Mouse (Mus musculus): ENCODE results near the gene Tnni3.
A peak's percentile ranks its signal among the peaks of the same experiment; 100 is the strongest.
"Not testable (repeated sequence)": the region's sequence is repeated elsewhere in the genome, so short reads cannot be mapped to it uniquely, and the experiment has no call there.

Tnni3 gene

DNA sequence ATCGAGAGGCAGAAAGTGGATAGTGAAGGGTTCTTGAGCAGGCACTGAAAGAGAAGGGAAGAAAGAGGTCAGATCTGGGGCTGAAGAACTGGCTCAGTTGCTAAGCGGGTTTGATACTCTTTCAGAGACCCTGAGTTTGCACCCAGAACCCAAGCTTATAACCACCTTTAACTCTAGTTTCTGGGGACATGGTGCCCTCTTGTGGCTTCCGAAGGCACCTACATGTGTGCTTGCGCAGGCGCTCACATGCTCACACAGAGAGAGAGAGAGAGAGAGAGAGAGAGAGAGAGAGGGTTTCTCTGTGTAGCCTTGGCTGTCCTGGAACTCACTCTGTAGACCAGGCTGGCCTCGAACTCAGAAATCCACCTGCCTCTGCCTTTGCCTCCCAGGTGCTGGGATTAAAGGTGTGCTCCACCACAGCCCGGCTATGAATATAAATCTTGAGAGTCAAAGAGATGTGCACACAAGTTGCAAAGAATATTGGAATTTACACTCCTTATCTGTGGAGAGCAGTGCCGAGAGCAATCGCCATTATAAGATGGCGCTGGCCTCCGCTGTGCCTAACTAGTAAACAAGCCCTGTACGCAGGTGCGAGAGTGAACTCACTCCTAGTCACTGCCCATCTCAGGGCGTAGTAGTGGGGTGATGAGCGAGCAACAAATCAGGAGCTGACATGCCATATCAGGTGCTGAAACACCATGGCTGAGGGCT lies at the start of gene Tnni3:
Gene Tnni3, minus strand, starts transcription at position 18 of the 711 bp plus-strand sequence.
- peak; percentile 52 for DNase-seq (ENCODE audit: low spot score)

DNA sequence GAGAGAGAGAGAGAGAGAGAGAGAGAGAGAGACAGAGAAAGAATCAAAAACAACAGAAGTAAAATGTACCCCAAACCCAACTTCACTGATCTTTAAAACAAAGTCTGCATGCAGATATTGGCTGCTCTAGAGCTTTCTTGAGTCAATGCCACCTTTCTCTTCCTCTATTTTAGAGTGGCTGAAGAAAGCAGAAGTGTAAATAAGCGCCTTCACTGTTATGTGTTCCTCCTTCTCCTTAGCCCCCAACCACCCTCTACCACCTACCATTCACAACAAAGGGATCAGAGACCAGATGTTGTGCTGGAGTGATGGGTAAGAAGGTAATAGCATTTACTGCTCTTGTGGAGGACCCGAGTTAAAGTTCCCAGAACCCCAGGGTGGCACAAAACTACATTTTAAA lies 48.3 kb upstream of the Tnni3 start:
- DNase-seq (ENCODE audit: low spot score) = not testable (repeated sequence)

DNA sequence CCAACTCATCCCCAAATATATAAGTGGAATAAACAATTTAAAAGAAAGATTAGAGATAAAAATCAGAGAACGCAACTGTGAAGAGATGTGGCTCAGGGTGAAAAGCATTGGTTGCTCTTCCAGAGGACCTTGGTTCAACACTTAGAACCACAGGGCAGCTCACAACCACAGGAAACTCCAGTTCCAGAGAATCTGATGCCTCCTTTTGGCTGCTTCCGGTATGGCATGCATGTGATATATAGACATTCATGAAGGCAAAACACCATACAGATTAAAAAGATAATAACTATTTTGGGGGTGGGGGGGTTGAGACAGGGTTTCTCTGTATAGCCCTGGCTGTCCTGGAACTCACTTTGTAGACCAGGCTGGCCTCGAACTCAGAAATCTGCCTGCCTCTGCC lies 38.6 kb upstream of the Tnni3 start:
- DNase-seq (ENCODE audit: low spot score) = no peak

DNA sequence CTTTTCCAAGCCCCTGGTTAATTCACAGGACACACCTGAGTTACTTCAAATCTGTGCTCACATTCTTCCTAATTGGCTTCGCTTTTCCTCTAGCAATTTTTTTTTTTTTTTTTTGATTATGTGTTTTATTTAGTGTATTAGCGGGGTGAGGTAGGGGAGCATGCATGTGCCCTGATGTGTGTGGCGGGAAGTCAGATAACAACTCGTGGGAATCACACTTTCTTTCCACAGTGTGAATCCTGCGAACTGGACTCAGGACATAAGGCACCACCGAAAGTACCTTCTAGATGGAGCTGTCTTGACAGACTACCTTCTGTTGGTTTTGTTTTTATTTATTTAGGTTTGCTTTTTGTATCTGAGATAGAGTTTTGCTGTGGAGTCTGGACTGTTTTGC lies 33.1 kb upstream of the Tnni3 start:
- DNase-seq (ENCODE audit: low spot score) = no peak

DNA sequence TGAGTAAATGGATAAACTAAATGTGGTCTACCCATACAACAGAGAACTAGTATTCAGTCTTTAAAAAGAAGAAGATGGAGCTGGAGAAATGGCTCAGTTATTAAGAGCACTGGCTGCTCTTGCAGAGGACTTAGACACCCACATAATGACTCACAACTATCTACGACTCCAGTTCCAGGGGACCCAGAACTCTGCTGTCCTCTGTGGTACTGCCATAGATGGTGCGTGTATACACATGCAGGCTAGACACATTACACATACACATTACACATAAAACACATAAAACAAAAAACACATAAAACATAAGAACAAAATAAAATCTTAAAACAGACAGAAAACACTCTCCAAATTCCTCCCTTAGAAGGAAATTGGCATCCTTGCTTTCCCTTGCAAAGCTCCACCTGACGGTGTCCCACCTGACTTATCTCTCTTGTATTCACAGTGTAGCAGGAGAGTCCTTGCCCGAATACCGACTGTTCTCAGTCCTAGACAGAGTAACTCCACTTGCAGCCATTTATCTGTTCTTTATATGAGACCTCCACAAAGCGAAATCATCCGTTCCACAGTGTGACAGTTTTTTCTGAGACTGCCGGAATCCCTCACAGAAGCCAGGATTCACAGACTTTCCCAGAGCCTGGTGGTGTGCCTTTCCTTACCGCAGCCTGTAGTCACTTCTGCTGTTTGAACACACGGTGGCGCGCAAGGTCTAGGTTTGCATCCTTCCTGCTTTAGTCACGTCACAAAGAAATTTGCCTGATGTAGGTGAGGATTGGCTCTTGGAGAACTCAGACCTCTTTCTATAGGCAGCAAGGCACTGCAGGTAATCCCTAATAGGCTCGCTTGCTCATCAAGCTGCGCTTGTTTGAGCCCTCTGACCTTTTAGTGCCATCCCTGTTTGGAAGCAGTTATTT lies 32.5 kb upstream of the Tnni3 start:
- DNase-seq (ENCODE audit: low spot score) = peak; percentile 74

DNA sequence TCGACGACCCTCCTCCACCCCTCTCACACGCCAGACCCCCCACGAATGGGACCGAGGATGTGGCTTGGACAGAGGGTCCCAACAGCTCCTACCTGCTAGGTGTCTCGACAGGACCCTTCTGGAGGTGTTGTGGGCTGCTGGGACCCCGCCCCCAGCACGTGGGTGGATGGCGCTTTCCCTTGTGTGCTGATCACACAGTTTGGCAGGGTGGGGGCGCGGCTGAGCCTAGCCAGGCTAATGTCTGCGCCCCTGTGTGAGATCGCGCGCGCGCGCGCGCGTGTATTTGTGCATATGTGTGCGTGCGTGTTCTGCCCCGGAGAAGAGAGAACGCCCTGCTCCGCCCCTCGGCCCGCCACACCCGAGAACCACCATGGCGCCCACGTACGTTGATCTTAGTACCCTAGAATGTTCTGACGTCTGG lies 23.2 kb upstream of the Tnni3 start, which contains the start of gene Syt5:
Gene Syt5, minus strand, starts transcription at position 321 of the 421 bp plus-strand sequence.
- no peak for DNase-seq (ENCODE audit: low spot score)

DNA sequence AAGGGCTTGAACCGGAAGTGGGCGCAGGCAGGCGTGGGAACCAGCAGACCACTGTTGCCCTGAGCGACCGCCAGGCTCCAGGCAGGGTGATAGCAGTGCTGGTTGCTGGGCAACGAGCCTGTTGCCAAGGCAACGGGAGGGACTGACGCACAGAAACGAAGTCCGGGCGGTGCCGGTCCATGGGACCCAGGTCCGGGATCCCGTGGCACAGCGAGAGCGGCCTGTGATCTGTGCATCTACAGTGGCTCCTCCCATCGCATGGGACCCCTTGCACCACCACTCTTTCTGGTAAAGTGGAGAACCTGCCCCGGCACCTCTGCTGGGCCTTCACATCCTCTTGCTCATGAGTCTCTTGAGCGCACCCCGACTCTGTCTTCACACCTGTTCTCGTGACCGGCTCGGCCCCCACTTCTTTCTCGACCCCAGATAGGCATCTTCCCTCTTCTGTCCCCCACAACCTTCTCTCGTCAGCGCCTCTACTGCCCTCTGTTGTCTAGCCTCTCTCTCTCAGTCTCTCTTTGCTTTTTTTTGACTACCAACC lies 22.6 kb upstream of the Tnni3 start:
- DNase-seq (ENCODE audit: low spot score) = no peak

DNA sequence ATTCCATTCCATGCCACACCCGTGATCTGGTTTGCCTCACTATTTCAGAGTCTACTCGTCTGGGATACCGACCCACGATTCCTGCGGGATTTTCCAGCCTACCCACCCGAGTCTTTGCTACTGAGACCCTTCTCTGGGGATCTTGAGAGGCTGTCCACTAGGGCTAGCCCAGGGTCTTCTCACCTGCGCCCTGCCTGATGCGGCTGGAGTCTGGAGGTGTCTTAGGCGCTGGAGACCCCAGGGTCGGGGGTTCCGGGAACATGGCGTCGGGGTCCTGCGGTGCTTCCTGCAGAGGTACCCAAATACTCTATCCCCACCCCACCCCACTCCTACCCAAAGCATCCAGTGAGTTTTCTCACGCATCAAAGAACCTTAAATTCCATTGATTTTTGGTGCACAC lies 22.0 kb upstream of the Tnni3 start:
- DNase-seq (ENCODE audit: low spot score) = no peak

DNA sequence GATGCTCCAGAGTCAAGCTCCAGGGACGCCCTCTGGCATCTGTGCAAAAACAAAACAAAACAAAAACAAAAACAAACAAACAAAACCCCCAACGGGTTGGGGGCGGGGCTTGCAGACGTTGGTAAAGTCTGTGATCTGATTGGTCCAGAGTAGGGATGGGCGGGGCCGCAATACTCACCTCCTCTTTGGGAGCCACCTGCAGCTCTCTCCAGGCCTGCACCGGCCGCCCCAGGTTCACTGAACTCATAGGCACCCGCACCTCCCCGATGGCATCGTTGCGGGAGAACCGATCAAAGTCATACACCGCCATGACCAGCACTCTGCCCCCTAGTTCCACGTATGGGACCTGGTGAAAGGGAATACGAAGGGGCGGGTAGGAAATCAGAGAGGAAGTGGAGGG lies 18.0 kb upstream of the Tnni3 start:
- DNase-seq (ENCODE audit: low spot score) = no peak

DNA sequence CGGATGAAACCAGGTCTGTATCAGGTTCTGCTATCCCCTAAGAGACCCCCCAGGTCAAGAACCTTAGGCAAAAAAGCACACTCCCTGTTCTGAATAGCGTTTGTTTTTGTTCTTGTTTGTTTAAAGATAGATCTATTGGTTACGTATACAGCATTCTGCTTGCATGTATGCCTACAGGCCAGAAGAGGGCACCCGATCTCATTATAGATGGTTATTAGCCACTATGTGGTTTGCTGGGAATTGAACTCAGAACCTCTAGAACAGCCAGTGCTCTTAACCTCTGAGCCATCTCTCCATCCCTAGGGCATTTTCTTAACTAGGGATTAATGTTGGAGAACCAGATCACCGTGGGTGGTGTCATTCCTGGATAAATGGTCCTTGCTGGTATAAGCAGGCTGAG lies 17.3 kb upstream of the Tnni3 start:
- DNase-seq (ENCODE audit: low spot score) = no peak

DNA sequence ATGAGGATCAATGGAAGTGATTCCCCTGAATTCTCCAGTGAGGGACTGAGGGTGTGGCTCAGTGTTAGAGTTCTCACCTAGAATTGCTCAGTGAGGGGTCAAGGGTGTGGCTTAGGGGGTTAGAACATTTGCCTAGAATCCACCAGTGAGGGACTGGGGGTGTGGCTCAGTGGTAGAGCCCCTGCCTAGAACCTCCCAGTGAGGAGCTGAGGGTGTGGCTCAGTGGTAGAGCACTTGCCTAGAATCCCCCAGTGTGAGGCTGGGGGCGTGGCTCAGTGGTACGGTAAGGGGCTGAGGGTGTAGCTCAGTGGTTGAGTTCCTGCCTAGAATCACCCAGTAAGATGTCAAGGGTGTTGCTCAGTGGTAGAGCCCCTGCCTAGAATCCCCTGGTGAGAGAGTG lies 15.0 kb upstream of the Tnni3 start:
- DNase-seq (ENCODE audit: low spot score) = no peak

DNA sequence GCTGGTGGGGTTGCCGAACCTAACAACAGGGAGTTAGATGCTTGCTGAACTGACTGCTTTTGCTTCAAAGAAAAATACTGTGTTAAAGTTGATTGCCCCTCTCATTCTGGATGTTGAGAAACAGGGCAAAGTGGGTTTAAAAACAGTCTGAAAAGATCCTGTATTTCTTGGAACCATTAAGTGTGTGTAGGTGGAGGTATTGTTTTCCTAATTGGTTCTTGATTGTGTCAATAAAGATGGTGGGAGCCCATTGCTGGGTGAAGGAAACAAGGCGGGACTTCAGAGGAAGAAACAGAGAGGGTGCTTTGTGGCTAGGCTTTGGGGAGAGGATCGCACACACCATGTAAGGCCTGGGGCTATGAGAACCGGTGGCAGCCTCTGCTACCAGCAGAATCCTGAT lies 13.2 kb upstream of the Tnni3 start:
- no peak for DNase-seq (ENCODE audit: low spot score)

DNA sequence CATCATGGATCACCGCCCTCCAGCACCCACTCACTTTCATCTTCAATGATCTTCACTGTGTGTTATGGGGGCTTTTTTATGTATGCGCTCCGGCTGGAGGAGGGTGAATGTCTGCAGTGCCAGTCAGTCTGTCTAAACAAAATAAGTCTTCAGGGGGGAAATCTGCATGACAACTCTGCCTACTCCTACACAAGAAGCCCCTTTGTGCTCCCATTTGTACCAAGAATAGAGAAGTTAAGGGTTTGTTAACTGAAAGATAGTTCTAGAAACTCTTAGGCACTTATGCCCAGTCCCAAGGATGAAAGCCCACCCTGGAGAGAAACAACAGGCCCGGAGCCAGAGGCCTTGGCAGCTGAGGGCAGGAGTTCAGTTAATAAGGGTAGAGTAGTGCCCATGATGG lies 12.3 kb upstream of the Tnni3 start:
- DNase-seq (ENCODE audit: low spot score) = no peak

DNA sequence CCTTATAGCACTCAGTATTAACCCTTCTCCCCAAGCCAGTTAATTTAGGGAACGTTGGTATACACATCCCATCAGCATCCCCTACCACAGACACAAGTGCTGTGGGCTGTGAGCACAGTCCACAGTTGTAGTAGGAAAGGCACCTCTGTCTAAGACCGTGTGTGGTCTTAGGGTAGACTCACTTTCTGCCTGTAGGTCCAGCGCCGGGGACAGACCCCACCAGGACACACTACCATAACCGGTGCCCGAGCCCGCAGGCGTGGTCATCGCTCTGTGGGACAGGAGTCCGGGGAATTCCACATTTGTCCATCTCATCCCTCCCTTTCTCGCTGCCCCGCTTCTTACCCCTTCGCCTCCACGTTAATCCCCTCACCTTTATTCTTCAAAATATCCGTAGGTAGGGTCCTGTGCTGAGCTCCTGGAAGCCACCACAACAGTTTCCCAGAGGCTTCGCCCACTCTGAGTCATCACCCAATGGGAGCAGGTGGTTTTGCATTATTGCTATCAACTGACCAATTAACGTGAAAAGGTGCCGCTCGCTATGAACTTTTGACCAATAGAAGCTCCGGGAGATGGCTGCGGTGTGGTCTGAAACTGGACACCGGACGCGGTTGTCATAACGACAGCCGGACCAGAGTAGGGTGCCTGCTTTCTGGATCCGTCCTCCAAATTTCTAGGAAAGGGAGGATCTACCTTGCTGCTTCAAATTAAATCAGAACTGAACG lies 8.1 kb upstream of the Tnni3 start, which contains the start of gene Dnaaf3:
Gene Dnaaf3, minus strand, starts transcription at position 449 of the 725 bp plus-strand sequence.
- DNase-seq (ENCODE audit: low spot score) = no peak

DNA sequence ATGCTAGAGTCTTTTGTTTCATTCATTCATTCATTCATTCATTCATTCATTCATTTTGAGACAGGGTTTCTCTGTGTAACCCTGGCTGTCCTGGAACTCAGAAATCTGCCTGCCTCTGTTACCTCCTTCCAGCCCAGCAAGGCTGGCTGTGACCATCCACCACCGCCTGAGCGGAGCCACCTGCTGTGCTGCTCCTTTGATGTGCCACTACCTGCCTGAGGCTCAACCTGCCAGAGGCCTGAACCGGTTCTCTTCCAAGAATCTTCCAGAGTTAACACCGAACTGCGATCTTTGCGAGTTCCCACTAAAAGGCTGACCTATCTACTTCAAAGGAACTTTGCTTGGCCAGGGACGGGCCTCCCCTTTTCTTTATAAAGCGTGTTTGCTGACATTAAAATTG lies 6.1 kb upstream of the Tnni3 start:
- not testable (repeated sequence) for DNase-seq (ENCODE audit: low spot score)

DNA sequence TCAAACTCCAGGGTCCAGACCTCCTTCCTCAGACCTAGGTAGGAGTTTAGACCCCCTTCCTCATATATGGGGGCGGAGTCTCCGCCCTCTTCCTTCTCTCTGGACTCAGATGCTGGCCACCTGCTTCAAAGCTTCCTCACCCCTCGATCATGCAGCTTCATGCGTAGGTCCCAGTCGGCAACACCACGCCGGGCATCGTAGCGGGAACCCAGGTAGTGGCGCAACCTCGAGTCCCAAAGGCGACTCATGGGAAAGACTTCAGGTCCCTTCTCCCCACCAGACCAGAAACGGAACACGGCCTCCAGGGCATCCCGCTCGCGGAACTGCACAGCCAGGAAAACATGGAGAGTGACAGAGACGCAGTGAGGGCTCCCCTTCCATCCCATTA lies 3.3 kb upstream of the Tnni3 start:
- no peak for DNase-seq (ENCODE audit: low spot score)

DNA sequence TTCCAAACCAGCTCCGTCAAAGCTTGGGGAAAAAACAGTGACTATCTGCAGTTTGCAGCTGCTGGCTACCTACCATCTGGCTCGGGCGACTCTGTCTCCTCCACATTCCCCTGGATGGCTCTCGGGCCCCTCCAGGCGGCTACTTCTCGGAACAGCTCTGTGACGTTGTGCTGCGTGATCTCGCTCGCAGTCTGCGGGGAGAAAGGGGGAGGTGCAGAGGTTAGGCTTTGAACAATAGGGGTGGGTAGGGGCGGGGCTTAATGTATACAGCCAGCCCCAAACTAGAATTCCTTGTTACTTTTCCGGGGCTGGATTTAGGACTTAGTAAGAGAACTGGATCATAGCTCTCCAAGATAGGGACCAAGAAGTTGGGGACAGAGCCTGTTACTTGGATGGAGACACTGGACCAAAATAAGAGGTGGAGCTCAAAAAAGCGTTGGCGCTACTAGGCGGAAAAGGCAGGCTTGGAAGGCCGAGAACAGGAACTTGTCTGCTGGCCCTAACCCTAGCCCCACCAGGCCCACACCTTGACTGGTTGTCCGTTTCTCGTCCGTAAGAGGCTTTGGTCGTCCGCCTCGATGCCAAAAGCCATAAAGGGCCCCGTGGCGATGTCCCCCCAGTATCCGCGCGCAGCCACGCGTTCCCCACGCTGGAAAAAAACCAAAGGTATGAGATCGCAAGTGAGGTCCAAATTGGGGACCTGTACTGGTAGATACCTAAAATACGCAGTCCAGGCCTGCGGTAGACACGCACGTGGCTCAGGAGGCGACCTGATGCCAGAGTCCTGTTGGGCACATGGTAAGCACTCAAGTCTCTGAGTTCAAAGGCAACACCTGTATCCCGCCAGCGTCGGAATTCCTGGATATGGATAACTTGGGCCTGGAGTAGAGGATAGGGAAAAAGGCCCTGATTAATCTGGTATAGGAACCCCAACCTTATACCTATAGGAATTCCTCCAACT lies 2.6 kb upstream of the Tnni3 start:
- peak; percentile 75 for DNase-seq (ENCODE audit: low spot score)

DNA sequence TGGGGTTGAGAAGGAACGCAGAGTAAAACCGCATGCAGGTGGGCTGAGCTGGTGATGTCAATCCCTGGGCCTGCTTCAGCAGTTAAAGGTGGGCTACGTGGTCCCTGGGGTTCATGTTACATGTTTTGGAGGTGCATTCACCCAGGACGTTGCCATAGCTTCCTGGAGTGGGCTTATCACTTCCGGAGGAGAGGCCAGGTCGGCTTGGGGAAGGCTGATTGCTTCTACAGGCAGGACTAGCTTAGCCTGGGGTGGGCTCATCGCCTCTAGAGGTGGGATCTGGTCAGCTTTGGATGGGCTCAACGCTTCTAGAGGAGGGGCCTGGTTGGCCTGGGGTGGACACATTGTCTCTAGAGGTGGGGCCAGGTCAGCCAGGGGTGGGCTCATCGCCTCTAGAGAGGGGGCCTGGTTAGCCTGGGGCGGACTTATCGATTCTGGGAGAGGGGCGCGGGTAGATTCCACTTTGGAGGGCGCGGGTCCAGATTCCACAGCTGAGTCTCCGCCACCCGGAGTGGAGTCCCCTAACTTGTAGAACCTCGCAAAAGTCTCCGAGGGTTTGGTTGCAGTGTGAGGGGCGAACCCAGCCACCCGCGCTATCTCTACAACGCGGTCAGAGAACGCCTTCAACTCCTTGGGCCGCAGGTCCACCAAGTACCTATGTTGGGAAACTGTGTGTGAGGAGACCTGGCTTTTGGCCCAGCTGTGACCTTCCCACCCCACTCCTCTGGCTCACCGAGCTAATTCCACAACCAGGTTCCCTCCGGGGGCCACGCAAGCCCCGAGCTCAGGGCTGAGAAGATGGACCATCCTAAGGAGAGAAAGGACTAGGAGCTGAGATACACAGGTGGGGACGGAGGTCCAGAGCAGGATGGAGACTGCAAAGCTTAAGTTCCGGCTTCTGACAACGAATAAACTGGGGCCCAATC lies 561 bp downstream of the Tnni3 start:
- no peak for DNase-seq (ENCODE audit: low spot score)

DNA sequence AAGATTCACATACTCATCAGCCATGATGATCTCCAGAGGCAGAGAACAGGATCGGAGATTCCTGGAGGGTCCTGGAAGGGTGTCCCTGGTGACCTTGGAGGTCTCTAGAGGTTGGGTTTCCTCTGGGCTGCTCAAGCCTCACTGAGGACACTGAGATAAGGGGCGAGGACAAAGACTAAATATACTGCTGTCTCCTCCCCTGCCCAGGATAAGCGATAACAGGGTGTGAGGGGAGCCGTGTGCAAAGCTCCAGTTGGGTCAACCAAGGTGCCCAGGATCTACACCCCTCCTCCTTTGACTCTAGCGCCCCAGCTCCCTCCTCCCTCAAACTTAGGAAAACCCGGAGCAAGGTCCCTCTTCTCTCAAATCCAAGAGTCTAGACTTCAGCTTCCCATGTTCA lies 1.7 kb downstream of the Tnni3 start:
- DNase-seq (ENCODE audit: low spot score) = no peak
